Mouse (Mus musculus): ENCODE measurements around the gene Dnajc17. TPM values are rescaled to one million over a fixed set of nuclear protein-coding genes. Genes with fewer than 3 reads are reported as not detected.

The Dnajc17 gene
- 17.0 and 41.4 TPM in 2 replicates for total RNA-seq (2014; fragmentation: Nextera tagmentation)
- total RNA-seq (2017), result 16.9 and 24.9 TPM in 2 replicates
- 32.5 TPM in 2 replicates for polyA plus RNA-seq (2012)

GRCm38 (mm10) chr2:119208344-119209175, at the start of gene Dnajc17, which contains the start of gene Zfyve19:
TSS of gene Dnajc17 (minus strand) at chr2:119208795.
TSS of gene Zfyve19 (plus strand) at chr2:119208617.
- Histone ChIP-seq H3K9me3 (replicated peaks) (no peaks in the 10 kb centered on the region), H3K4me1 (ENCODE audit: insufficient read depth, low read depth, low read length) (peaks cover 23% of the 10 kb centered on the region), H3K4me3 (ENCODE audit: low read depth, low read length) (peak within 1 kb of the TSS; percentile 87), H3K27me3 (ENCODE audit: insufficient read depth, low read length) (no peaks in the 10 kb centered on the region), H3K36me3 (replicated peaks) (peaks cover 41% of the 10 kb centered on the region)
- TF ChIP-seq POLR2AphosphoS5 (IDR thresholded peaks at IDR 0.05; ENCODE audit: insufficient replicate concordance, low read depth, low read length) (no peak), GATA2 (IDR thresholded peaks at IDR 0.05; ENCODE audit: borderline replicate concordance, low read depth, low read length) (no peak), CTCF (IDR thresholded peaks at IDR 0.05; ENCODE audit: low read depth, low read length) (no peak), GATA1 (IDR thresholded peaks at IDR 0.05; ENCODE audit: borderline replicate concordance, low read length) (no peak), TAL1 (conservative IDR thresholded peaks at IDR 0.05; ENCODE audit: low read depth, low read length) (no peak)
- ATAC-seq (ENCODE audit: extremely low read depth, insufficient number of reproducible peaks, low FRiP score, poor library complexity, severe bottlenecking) (peak; percentile 94), DNase-seq (ENCODE audit: low spot score) (peak; percentile 96)

DNA sequence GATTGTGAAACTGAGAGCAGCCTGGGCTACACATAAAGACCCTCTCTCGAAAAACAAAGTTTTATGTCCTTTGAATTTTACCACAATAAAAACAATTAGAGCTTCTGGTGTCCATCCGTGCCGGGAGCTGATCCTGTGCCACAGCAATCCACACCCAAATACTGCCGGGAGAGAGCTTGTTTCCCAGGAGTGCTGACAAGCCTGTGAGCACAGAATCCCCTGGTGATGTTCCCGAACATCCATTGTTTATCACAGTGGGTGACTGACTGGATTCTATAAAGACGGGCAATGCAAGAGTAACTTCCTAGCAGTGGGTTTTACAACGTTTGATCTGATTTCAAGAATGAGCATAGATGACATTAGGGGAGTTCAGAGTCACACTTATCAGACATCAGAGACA, 46.4 kb upstream of the Dnajc17 start:
- Histone ChIP-seq H3K4me3 (ENCODE audit: low read depth, low read length) (no peak overlapping the region), H3K4me1 (ENCODE audit: insufficient read depth, low read depth, low read length) (peaks cover 8% of the 10 kb centered on the region), H3K36me3 (replicated peaks) (no peaks in the 10 kb centered on the region), H3K27me3 (ENCODE audit: insufficient read depth, low read length) (peaks cover 36% of the 10 kb centered on the region), H3K9me3 (replicated peaks) (no peaks in the 10 kb centered on the region)
- ATAC-seq (ENCODE audit: extremely low read depth, insufficient number of reproducible peaks, low FRiP score, poor library complexity, severe bottlenecking) (no peak), DNase-seq (ENCODE audit: low spot score) (no peak)
- TF ChIP-seq TAL1 (conservative IDR thresholded peaks at IDR 0.05; ENCODE audit: low read depth, low read length), result no peak
- TF ChIP-seq POLR2AphosphoS5 (IDR thresholded peaks at IDR 0.05; ENCODE audit: insufficient replicate concordance, low read depth, low read length), result no peak
- TF ChIP-seq GATA2 (IDR thresholded peaks at IDR 0.05; ENCODE audit: borderline replicate concordance, low read depth, low read length), result no peak

DNA sequence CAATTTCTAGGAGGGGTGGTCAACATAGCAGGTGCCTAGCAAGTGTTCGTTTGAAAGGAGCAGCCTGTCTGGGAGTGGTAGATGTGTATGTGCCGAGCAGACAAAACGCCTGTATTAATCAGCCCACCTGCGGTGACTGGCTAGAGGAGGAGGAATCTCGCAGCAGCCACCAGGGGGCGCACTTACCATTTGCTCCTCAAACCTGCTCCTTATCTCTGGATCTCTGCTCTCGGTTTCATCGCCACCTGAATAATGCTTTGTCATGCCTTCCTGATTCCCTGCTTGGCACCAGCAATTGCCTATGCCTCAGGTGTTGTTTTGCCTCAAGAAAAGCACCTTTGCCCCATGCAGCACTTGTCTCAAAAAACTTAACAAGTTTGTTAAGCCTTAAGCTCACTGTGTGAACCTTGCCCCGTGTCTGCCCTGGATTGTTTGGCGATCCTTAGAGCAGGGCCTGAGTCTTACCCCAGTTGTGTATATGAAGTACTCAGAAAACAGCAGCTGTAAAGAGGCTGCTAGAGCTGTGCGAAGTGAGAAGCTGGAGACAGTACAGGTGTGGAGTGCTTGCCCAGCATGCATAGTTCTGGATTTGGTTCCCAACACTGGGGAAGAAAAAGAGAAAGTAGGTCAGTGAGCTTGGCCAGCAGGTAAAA, 42.4 kb upstream of the Dnajc17 start:
- no peak overlapping the region for H3K4me3 ChIP-seq (ENCODE audit: low read depth, low read length)
- peaks cover 58% of the 10 kb centered on the region for H3K27me3 ChIP-seq (ENCODE audit: insufficient read depth, low read length)
- no peaks in the 10 kb centered on the region for H3K36me3 ChIP-seq (replicated peaks)
- H3K4me1 ChIP-seq (ENCODE audit: insufficient read depth, low read depth, low read length), result peaks cover 8% of the 10 kb centered on the region
- no peaks in the 10 kb centered on the region for H3K9me3 ChIP-seq (replicated peaks)
- DNase-seq (ENCODE audit: low spot score) (peak; percentile 79), ATAC-seq (ENCODE audit: extremely low read depth, insufficient number of reproducible peaks, low FRiP score, poor library complexity, severe bottlenecking) (peak; percentile 34; the same call in 1 of the 2 replicates)
- TF ChIP-seq POLR2AphosphoS5 (IDR thresholded peaks at IDR 0.05; ENCODE audit: insufficient replicate concordance, low read depth, low read length) (no peak), GATA2 (IDR thresholded peaks at IDR 0.05; ENCODE audit: borderline replicate concordance, low read depth, low read length) (peak; percentile 94; the same call in 1 of the 2 replicates), TAL1 (conservative IDR thresholded peaks at IDR 0.05; ENCODE audit: low read depth, low read length) (no peak), CTCF (IDR thresholded peaks at IDR 0.05; ENCODE audit: low read depth, low read length) (peak; percentile 90)

DNA sequence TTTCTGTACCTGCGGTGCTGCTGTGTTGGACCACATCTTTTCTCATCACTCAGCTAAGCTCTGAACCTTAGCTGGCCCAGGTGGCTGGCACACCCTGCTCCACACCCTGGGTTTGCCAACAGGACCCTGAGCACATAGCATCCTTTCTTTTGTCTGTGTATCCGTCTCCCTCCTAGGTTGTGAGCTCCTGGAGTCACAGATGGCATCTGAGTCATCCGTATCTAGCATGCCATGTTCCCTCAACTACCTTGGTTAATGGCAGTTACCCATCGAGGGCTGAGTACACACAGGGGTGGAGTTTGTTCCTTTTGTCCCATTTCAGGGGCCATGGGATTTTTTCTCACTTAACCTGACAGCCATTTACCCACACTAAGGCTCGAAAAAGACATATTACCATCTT, 41.8 kb upstream of the Dnajc17 start:
- Histone ChIP-seq H3K9me3 (replicated peaks) (no peaks in the 10 kb centered on the region), H3K4me1 (ENCODE audit: insufficient read depth, low read depth, low read length) (peaks cover 8% of the 10 kb centered on the region), H3K27me3 (ENCODE audit: insufficient read depth, low read length) (peaks cover 58% of the 10 kb centered on the region), H3K4me3 (ENCODE audit: low read depth, low read length) (no peak overlapping the region), H3K36me3 (replicated peaks) (no peaks in the 10 kb centered on the region)
- ATAC-seq (ENCODE audit: extremely low read depth, insufficient number of reproducible peaks, low FRiP score, poor library complexity, severe bottlenecking) (no peak), DNase-seq (ENCODE audit: low spot score) (no peak)
- no peak for TF ChIP-seq GATA1 (IDR thresholded peaks at IDR 0.05; ENCODE audit: borderline replicate concordance, low read length)
- no peak for TF ChIP-seq POLR2AphosphoS5 (IDR thresholded peaks at IDR 0.05; ENCODE audit: insufficient replicate concordance, low read depth, low read length)
- TF ChIP-seq CTCF (IDR thresholded peaks at IDR 0.05; ENCODE audit: low read depth, low read length), result no peak
- no peak for TF ChIP-seq TAL1 (conservative IDR thresholded peaks at IDR 0.05; ENCODE audit: low read depth, low read length)
- TF ChIP-seq GATA2 (IDR thresholded peaks at IDR 0.05; ENCODE audit: borderline replicate concordance, low read depth, low read length), result no peak

- Histone ChIP-seq H3K9me3 (replicated peaks) (no peaks in the 10 kb centered on the region), H3K36me3 (replicated peaks) (no peaks in the 10 kb centered on the region), H3K27me3 (ENCODE audit: insufficient read depth, low read length) (peaks cover 58% of the 10 kb centered on the region), H3K4me3 (ENCODE audit: low read depth, low read length) (no peak overlapping the region), H3K4me1 (ENCODE audit: insufficient read depth, low read depth, low read length) (peaks cover 8% of the 10 kb centered on the region)
- ATAC-seq (ENCODE audit: extremely low read depth, insufficient number of reproducible peaks, low FRiP score, poor library complexity, severe bottlenecking) (no peak), DNase-seq (ENCODE audit: low spot score) (no peak)
- TF ChIP-seq TAL1 (conservative IDR thresholded peaks at IDR 0.05; ENCODE audit: low read depth, low read length), result no peak
- TF ChIP-seq GATA2 (IDR thresholded peaks at IDR 0.05; ENCODE audit: borderline replicate concordance, low read depth, low read length), result no peak
- no peak for TF ChIP-seq POLR2AphosphoS5 (IDR thresholded peaks at IDR 0.05; ENCODE audit: insufficient replicate concordance, low read depth, low read length)
- TF ChIP-seq CTCF (IDR thresholded peaks at IDR 0.05; ENCODE audit: low read depth, low read length), result no peak
- no peak for TF ChIP-seq GATA1 (IDR thresholded peaks at IDR 0.05; ENCODE audit: borderline replicate concordance, low read length)
Observed at GRCm38 (mm10) chr2:119249592-119250061, 41.0 kb upstream of the Dnajc17 start.

DNA sequence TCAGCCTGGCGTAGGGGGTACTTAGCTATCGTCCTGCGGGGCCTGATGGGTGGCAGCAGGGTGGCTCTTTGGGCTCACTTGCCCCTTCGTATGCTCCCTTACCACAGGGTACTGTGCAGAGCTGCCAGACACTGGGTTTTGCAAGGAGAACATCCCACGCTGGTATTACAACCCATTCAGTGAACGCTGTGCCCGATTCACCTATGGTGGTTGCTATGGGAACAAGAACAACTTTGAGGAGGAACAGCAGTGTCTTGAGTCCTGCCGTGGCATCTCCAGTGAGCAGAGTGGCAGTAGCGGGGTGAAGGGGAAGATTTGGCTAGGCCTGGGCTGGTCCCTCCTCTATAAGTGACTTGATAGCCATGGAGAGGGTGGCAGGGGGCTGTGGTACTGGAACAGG, 39.3 kb upstream of the Dnajc17 start:
- peaks cover 48% of the 10 kb centered on the region for H3K27me3 ChIP-seq (ENCODE audit: insufficient read depth, low read length)
- no peak for TF ChIP-seq CTCF (IDR thresholded peaks at IDR 0.05; ENCODE audit: low read depth, low read length)
- TF ChIP-seq GATA2 (IDR thresholded peaks at IDR 0.05; ENCODE audit: borderline replicate concordance, low read depth, low read length), result no peak
- no peak for TF ChIP-seq POLR2AphosphoS5 (IDR thresholded peaks at IDR 0.05; ENCODE audit: insufficient replicate concordance, low read depth, low read length)
- TF ChIP-seq TAL1 (conservative IDR thresholded peaks at IDR 0.05; ENCODE audit: low read depth, low read length), result no peak
- TF ChIP-seq GATA1 (IDR thresholded peaks at IDR 0.05; ENCODE audit: borderline replicate concordance, low read length), result no peak
- ATAC-seq (ENCODE audit: extremely low read depth, insufficient number of reproducible peaks, low FRiP score, poor library complexity, severe bottlenecking) (no peak), DNase-seq (ENCODE audit: low spot score) (no peak)
- H3K9me3 ChIP-seq (replicated peaks), result no peaks in the 10 kb centered on the region
- H3K36me3 ChIP-seq (replicated peaks), result no peaks in the 10 kb centered on the region
- peaks cover 8% of the 10 kb centered on the region for H3K4me1 ChIP-seq (ENCODE audit: insufficient read depth, low read depth, low read length)
- no peak overlapping the region for H3K4me3 ChIP-seq (ENCODE audit: low read depth, low read length)

Data from G1E (cell line).